Comparison of ENCODE assay signal across 11 mouse cellular contexts in genomic region chr6:52682607-52683006, GRCm38 (mm10).
"Had no signal": no experiment of that assay in that cellular context is flagged by ENCODE, and none has a peak within 500 bp of the region (broad histone marks: within the 10 kb centered on the region; RNA-seq: fewer than 3 reads in every experiment).

No protein-coding gene starts in this region.

- H3K9me3 ChIP-seq: kidney, embryonic 15.5 days; limb, embryonic 13.5 days; liver, embryonic 13.5 days; midbrain, embryonic 10.5 days; midbrain, embryonic 15.5 days; neural tube, embryonic 12.5 days; stomach, embryonic 15.5 days had no signal

- H3K4me2 ChIP-seq: kidney, embryonic 15.5 days; limb, embryonic 13.5 days; liver, embryonic 13.5 days; midbrain, embryonic 15.5 days; neural tube, embryonic 12.5 days; stomach, embryonic 15.5 days had no signal

- DNase-seq: left cerebral cortex, postnatal 4 days; liver, embryonic 13.5 days; lung, adult 18-20 months; right cerebral cortex, postnatal 4 days; thymus, postnatal 36 days had no signal

- ATAC-seq: midbrain, embryonic 15.5 days had no signal

- H3K4me3 ChIP-seq: kidney, embryonic 15.5 days; limb, embryonic 13.5 days; liver, embryonic 13.5 days; midbrain, embryonic 10.5 days; midbrain, embryonic 15.5 days; neural tube, embryonic 12.5 days; stomach, embryonic 15.5 days had no signal

- H3K9ac ChIP-seq: kidney, embryonic 15.5 days; limb, embryonic 13.5 days; liver, embryonic 13.5 days; midbrain, embryonic 15.5 days; neural tube, embryonic 12.5 days; stomach, embryonic 15.5 days had no signal

- H3K4me1 ChIP-seq: midbrain, embryonic 15.5 days; neural tube, embryonic 12.5 days; stomach, embryonic 15.5 days had no signal

- H3K36me3 ChIP-seq: kidney, embryonic 15.5 days; limb, embryonic 13.5 days; liver, embryonic 13.5 days; midbrain, embryonic 10.5 days; midbrain, embryonic 15.5 days; neural tube, embryonic 12.5 days; stomach, embryonic 15.5 days had no signal

- H3K27me3 ChIP-seq: kidney, embryonic 15.5 days; liver, embryonic 13.5 days; midbrain, embryonic 15.5 days; neural tube, embryonic 12.5 days; stomach, embryonic 15.5 days had no signal

- H3K27ac ChIP-seq: kidney, embryonic 15.5 days; limb, embryonic 13.5 days; liver, embryonic 13.5 days; midbrain, embryonic 10.5 days; midbrain, embryonic 15.5 days; neural tube, embryonic 12.5 days; stomach, embryonic 15.5 days had no signal
